Mouse (Mus musculus): Measurements from ENCODE around the gene Rgp1.
"Not testable (repeated sequence)": the region's sequence is repeated elsewhere in the genome, so short reads cannot be mapped to it uniquely, and the experiment has no call there.

The Rgp1 gene

GRCm38 (mm10) chr4:43562769-43563600 is 15.5 kb upstream of the Rgp1 start:
- no peak for DNase-seq

DNA sequence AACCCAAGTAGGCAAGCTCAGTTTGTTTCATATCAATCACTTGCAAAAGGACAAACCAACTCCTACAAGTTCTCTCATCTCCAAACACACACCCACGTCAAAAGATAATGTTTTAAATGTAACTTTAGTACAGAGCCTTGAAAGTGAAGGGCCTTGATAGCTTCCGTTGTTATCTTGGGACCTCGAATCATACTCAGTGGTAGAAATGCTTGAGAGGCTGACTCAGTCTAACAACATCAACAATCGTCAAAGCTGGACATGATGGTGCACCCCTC is 15.0 kb upstream of the Rgp1 start:
- no peak for DNase-seq

DNA sequence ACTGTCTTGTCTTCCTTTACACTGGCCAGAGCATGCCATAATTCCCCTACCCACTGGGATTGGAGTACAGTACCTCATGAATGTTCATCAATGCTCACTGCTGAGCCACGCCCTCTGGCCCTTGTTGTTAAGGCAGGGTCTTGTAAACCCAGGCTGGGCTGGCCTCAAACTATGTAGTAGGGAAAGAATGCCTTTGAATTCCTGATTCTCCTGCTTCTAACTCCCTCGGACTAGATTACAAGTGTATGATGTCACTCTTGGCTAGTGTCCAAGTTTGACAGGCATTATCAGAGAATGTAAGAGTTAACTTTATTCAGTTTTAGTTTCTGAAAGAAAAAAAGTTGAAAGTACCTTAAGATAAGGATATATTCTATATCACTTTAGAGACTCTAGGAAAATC is 14.3 kb upstream of the Rgp1 start:
- no peak for DNase-seq

GRCm38 (mm10) chr4:43567140-43567539 is 11.4 kb upstream of the Rgp1 start:
- no peak for DNase-seq

DNA sequence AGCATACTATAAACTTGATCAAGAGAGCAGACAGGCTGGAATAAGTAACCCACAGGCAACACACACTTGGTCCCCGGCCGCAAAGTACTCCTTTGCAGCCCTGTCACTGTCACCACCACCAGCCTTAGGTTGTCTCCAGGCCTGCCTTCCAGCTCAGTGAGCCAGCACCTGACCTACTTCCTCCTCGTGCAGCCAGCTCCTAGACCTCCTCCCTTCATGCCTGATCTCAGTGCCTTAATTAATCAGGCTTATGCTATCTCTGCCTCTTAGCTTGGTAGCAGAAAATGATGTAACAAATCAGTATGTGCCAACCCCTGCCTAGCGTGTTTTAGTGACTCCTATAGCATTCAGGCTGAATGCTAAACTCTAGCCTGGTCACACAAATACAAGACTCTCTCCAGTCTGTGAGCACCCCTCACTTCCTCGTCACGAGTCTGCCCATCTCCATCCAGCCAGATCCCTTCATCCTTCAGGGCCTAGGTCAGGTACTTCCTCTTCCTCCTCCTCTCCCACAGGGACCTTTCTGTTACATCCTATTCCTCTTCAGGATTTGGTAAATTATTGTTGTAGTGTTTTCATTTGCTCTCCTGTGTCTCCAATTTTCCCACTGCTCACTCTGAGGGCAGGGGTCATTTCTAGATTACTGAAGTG is 7.0 kb upstream of the Rgp1 start:
- DNase-seq: no peak

- DNase-seq: no peak
Measured at GRCm38 (mm10) chr4:43573561-43573960, 5.0 kb upstream of the Rgp1 start.

- DNase-seq: no peak
Measured at GRCm38 (mm10) chr4:43575356-43575755, 3.2 kb upstream of the Rgp1 start.

DNA sequence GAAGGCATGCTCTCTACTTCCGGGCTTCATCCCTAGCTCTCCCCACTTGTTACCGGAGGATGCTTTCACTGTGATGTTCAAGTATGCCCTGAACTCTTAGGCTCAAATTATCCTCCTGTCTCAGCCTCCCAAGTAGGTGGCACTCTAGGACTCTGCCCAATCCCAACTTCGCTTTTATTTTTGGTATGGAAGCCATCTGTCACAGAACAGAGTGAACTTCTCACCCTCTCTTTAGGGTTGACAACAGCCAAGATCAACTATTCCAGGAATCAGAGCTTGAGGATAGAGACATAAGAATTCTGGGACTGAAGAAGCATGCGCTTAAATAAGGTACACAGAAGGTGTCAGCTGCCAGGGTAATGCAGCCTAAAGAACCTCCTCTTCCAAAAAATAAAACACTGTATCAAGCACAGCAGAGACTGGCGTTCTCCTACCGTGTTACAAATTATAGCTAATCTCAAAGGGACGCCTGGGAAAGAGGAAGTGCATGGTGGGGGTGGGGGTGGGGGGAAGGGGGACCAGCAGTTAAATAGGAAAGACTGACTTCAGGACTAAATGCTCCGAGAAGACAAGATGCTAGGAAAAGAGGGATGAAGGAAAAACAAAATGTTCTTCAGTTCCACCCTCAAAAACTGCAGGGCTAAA is 1.2 kb upstream of the Rgp1 start:
- no peak for DNase-seq

GRCm38 (mm10) chr4:43579256-43579655 is 741 bp downstream of the Rgp1 start:
- DNase-seq: no peak

DNA sequence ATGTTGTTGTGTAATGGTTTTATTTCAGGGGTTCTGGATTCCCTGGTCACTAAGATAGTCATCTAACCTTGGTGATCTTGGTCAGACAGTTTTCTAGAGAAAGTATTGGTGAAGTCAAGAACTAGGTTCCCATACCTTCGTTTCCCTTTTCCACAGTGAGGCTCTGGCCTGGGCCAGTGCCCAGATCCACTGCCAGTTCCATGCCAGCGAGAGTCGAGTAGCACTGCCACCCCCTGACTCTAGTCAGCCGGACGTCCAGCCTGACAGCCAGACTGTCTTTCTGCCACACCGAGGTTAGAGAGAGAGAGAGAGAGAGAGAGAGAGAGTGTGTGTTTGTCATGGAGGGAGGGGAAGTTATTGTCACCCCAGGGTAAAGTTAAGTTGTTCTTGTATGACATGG is 1.2 kb downstream of the Rgp1 start:
- no peak for DNase-seq

- DNase-seq: no peak
Measured at GRCm38 (mm10) chr4:43580721-43581120, 2.2 kb downstream of the Rgp1 start.

DNA sequence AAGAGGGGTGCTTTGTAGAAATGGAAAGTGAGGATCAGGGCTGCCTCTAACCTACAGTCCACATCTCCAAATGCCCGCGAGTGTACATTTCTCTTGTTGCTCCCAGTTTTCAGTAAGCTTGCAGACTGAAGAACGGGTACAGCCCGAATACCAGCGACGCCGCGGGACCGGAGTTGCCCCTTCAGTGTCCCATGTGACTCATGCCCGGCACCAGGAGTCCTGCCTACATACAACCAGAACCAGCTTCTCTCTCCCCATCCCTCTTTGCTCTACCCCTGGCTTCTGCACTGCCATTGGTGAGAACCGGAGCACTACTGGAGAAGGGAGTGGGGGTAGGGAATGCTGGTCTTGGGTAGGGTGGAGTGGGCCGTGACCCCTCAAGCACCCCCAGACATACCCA is 2.9 kb downstream of the Rgp1 start:
- DNase-seq: no peak

- DNase-seq: no peak
Measured at GRCm38 (mm10) chr4:43582241-43582640, 3.7 kb downstream of the Rgp1 start.

GRCm38 (mm10) chr4:43583421-43583820 is 4.9 kb downstream of the Rgp1 start:
- no peak for DNase-seq

GRCm38 (mm10) chr4:43584444-43585416 is 6.2 kb downstream of the Rgp1 start, which contains the start of gene Msmp:
TSS of gene Msmp (minus strand) at chr4:43584494.
- no peak for DNase-seq

- DNase-seq: no peak
Measured at GRCm38 (mm10) chr4:43585682-43586081, 7.2 kb downstream of the Rgp1 start.

- DNase-seq: no peak
Measured at GRCm38 (mm10) chr4:43586411-43586810, 7.9 kb downstream of the Rgp1 start.

DNA sequence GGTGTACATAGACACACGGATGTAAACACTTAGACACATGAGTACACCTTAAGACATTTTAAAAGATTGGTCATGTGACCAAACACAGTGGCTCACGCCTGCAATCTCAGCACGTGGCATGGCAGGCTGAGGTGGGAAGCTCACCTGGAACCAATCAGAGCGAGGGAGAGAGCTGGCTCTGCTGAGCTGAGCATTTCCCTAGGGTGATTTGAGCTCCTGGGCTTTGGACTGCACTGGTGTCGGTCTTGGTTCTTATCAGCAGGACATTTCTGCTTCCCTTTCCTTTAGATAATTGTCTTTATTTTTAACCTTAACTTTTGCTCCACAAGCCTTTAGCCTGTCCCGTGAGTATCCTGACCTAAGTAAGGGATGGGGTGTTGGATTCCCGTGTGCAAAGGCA is 9.2 kb downstream of the Rgp1 start:
- DNase-seq: no peak

GRCm38 (mm10) chr4:43591543-43591942 is 13.0 kb downstream of the Rgp1 start:
- no peak for DNase-seq

DNA sequence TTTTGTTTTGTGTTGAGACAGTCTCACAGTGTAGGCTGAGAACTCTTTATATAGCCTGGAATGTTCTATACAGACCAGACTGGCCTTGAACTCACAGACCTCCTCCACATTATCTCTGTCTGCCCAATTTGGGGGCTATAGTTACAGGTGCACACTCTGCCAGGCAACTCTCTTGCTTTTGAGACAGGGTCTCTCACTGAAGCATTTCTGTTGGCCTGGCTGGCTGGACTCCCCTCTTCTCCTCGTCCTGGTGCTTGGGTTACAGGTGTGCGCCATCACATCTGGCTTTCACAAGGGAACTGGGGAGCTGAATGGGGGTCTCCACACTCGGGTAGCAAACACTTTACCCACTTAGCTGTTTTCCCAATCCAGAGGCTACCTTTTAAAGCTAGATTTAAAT is 13.4 kb downstream of the Rgp1 start:
- no peak for DNase-seq

GRCm38 (mm10) chr4:43593453-43593852 is 14.9 kb downstream of the Rgp1 start:
- DNase-seq: no peak

DNA sequence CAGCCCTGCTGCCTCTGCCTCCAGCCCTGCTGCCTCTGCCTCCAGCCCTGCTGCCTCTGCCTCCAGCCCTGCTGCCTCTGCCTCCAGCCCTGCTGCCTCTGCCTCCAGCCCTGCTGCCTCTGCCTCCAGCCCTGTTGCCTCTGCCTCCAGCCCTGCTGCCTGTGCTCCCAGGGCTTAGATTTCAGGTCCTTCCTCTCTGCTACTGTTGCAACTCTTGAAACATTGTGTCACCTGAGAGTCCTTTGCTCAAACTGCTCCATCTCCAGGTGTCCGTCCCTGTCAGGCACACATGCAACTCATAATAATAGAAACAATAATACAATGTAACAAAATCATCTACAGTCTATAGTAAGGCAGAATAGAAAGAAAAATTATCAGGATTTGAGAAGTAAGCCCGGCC is 18.1 kb downstream of the Rgp1 start:
- not testable (repeated sequence) for DNase-seq

DNA sequence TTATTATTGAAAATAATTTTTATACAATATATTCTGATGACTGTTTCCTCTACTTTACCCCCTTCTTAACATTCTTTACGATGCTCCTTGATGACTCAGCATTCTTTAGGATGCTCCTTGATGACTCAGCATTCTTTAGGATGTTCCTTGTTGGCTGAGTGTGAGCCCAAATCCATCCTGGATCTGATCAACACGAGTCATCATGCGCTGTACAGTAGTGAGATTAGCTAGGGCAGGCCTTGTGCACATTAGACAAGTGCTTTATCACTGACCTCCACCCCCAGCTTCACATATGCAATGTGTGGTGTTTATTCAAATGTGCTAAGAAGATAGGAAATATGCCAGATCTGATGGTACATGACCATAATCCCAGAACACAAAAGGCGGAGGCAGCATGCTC is 19.7 kb downstream of the Rgp1 start:
- DNase-seq: no peak

Measured in cerebellum, adult 18-20 months (tissue).